Mouse (Mus musculus) embryonic facial prominence, embryonic 13.5 days (tissue): ENCODE data around the gene Reep3. TPM values are rescaled to one million over a fixed set of nuclear protein-coding genes. Genes with fewer than 3 reads are reported as not detected.

ENCODE experiments used
- ATAC-seq: fragments of 200-750 bp; cut with Nextera tagmentation; 2 replicates; pipeline ENCODE4 v1.8.0; 2017; ENCODE audit warnings: low read depth; ENCODE audit not compliant: insufficient number of reproducible peaks, insufficient read depth, low FRiP score, low TSS enrichment
- H3K27ac ChIP-seq: fragments of 300-500 bp; sonication (generic); 2 replicates; pipeline ENCODE4 v1.5.1; 2015; ENCODE audit warnings: moderate library complexity, mild to moderate bottlenecking, inconsistent platforms
- H3K27me3 ChIP-seq: fragments of 300-500 bp; sonication (generic); 2 replicates; pipeline ENCODE4 v1.6.1; 2015; ENCODE audit warnings: mild to moderate bottlenecking, inconsistent platforms
- H3K36me3 ChIP-seq: fragments of 300-500 bp; sonication (generic); 2 replicates; pipeline ENCODE4 v1.6.1; 2015; ENCODE audit warnings: mild to moderate bottlenecking, inconsistent platforms
- H3K4me1 ChIP-seq: fragments of 300-500 bp; sonication (generic); 2 replicates; pipeline ENCODE4 v1.6.1; 2015; ENCODE audit warnings: inconsistent platforms
- H3K4me2 ChIP-seq: fragments of 300-500 bp; sonication (generic); 2 replicates; pipeline ENCODE4 v1.6.1; 2015; ENCODE audit warnings: moderate library complexity, mild to moderate bottlenecking, inconsistent platforms
- H3K4me3 ChIP-seq: fragments of 300-500 bp; sonication (generic); 2 replicates; pipeline ENCODE4 v1.5.1; 2015; ENCODE audit warnings: mild to moderate bottlenecking, inconsistent platforms
- H3K9ac ChIP-seq: fragments of 300-500 bp; sonication (generic); 2 replicates; pipeline ENCODE4 v1.6.1; 2015; ENCODE audit warnings: mild to moderate bottlenecking, inconsistent platforms
- H3K9me3 ChIP-seq: fragments of 300-500 bp; sonication (generic); 2 replicates; pipeline ENCODE4 v1.6.1; 2016; ENCODE audit warnings: inconsistent platforms
- WGBS: fragments of 180-500 bp; shearing (Covaris S2); methylation state at CpG from one replicate; pipeline ENCODE4 v1.1.7; 2015; ENCODE audit warnings: mixed read lengths; 5-methylcytosine and 5-hydroxymethylcytosine counted together
- polyA plus RNA-seq: library from polyadenylated mRNA; unstranded; fragments of >200 nt; fragmentation: Nextera tagmentation; extraction: Ambion mirVana; gene quantifications from 2 replicates; pipeline ENCODE4 v1.2.1, GENCODE M21; 2015

Reep3 gene
- 46.3 and 51.3 TPM in 2 replicates for polyA plus RNA-seq

DNA sequence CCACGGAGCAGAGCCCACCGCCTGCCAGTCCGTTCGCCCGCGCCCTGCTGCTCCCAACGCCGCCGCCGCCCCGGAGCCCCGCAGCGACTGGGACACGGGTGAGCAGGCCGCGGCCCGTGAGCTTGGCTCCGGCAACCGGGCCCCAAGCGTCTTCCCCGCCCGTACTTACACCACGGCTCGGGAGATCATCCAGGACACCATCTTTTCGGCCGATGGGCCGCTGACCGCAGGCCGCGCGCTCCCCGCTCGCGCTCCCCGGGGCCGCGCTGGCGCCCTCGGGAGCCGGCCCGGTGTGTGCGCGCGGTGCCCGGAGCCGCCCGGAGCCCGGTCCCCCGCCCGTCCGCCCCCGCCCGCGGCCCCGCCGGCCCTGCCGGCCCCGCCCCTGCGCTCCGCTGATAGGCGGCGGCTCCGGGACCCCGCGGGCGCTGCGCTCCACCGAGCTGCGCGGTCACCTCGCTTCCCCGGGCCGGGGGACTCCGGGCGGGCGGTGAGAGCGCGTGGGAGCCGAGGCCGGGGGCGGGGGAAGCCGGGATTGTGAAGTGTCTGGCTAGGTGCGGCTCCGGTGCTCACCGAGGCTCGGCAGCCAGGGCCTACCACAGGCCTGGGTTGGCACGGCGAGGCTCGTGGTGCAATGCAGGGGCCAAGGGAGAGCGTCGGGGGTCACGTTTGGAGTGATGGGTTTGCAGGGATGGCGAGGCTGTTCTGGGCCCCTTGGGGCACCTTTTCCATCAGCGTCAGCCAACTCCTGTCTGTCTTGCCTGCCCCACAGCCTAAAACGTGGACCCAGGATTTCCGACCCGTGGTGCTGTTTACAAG is at the start of gene Reep3:
Reep3 (minus strand) TSS at position 325 of the 816 bp plus-strand sequence.
- peak within 1 kb of the TSS; percentile 88 for H3K4me3 ChIP-seq
- peak within 1 kb of the TSS; percentile 99 for H3K27ac ChIP-seq
- WGBS, result 1% methylated on average over 95 of the region's 97 CpGs
- 0 out of 2 replicates have a peak, but pooled peaks cover 4% of the 10 kb centered on the region for H3K36me3 ChIP-seq
- no peaks in the 10 kb centered on the region for H3K27me3 ChIP-seq
- no peaks in the 10 kb centered on the region for H3K9me3 ChIP-seq
- peak within 1 kb of the TSS; percentile 76 for H3K4me2 ChIP-seq
- ATAC-seq, result peak; percentile 57
- peak within 1 kb of the TSS; percentile 99 for H3K9ac ChIP-seq
- peaks cover 37% of the 10 kb centered on the region for H3K4me1 ChIP-seq

DNA sequence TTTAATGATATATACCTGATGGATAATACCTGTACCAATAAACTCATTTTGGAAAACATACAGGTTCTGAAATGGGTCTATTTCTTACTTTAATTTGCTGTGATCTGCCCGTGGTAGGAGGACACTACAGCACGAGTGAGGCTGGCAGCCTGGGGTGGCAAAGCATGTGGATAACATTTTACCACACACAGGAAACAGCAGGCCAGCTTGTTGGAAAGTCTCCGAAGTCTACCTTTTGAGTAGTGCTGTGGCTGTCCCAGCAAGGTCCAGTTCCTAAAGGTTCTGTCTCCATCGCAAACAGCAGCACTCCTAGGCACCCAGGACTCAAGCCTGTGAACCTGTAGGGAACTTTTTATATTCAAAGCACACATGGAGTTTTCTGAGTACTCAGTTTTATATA is 48.9 kb upstream of the Reep3 start:
- no peak overlapping the region for H3K27ac ChIP-seq
- no peak for ATAC-seq
- no peaks in the 10 kb centered on the region for H3K27me3 ChIP-seq
- no peak overlapping the region for H3K4me2 ChIP-seq
- no peak overlapping the region for H3K4me3 ChIP-seq
- peaks cover 6% of the 10 kb centered on the region for H3K4me1 ChIP-seq
- H3K9ac ChIP-seq, result no peak overlapping the region
- WGBS, result 81% methylated on average over 4 of the region's 4 CpGs
- no peaks in the 10 kb centered on the region for H3K36me3 ChIP-seq
- H3K9me3 ChIP-seq, result no peaks in the 10 kb centered on the region

GRCm38 (mm10) chr10:67144269-67144668 is 47.5 kb upstream of the Reep3 start:
- H3K9me3 ChIP-seq, result no peaks in the 10 kb centered on the region
- no peak for ATAC-seq
- peak overlapping the region; percentile 28; the same call in 1 of the 2 replicates for H3K27ac ChIP-seq
- no peaks in the 10 kb centered on the region for H3K27me3 ChIP-seq
- no peak overlapping the region for H3K9ac ChIP-seq
- H3K4me3 ChIP-seq, result no peak overlapping the region
- H3K36me3 ChIP-seq, result no peaks in the 10 kb centered on the region
- H3K4me2 ChIP-seq, result no peak overlapping the region
- peaks cover 6% of the 10 kb centered on the region for H3K4me1 ChIP-seq
- 23% methylated on average over 2 of the region's 2 CpGs for WGBS

DNA sequence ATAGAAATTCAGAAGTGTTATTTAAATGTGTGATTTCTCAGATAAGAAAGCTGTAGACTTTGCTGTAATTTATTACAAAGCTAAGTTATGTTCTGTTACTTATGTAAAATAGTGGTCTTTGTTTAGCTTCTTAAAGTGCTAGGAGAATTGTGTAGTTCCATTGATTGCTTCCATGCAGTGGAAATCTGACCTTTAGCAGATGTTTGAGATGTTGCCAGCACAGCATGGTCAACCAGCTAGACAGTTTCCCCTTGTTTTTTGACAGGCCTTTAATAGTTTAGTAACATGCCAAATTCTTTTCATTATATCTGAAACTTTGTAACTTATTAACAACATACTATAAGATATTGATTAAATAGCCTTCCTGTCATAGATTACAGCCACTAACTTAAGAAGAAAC is 46.9 kb upstream of the Reep3 start:
- H3K27me3 ChIP-seq, result no peaks in the 10 kb centered on the region
- no peak for ATAC-seq
- H3K36me3 ChIP-seq, result no peaks in the 10 kb centered on the region
- H3K27ac ChIP-seq, result no peak overlapping the region
- no peak overlapping the region for H3K9ac ChIP-seq
- H3K9me3 ChIP-seq, result no peaks in the 10 kb centered on the region
- no peak overlapping the region for H3K4me3 ChIP-seq
- peaks cover 6% of the 10 kb centered on the region for H3K4me1 ChIP-seq
- no peak overlapping the region for H3K4me2 ChIP-seq

GRCm38 (mm10) chr10:67137437-67137836 is 40.7 kb upstream of the Reep3 start:
- Histone ChIP-seq H3K36me3 (no peaks in the 10 kb centered on the region), H3K9me3 (no peaks in the 10 kb centered on the region), H3K27me3 (no peaks in the 10 kb centered on the region), H3K9ac (no peak overlapping the region), H3K4me1 (no peaks in the 10 kb centered on the region), H3K4me3 (no peak overlapping the region), H3K4me2 (no peak overlapping the region), H3K27ac (no peak overlapping the region)
- 91% methylated on average over 2 of the region's 2 CpGs for WGBS
- no peak for ATAC-seq

DNA sequence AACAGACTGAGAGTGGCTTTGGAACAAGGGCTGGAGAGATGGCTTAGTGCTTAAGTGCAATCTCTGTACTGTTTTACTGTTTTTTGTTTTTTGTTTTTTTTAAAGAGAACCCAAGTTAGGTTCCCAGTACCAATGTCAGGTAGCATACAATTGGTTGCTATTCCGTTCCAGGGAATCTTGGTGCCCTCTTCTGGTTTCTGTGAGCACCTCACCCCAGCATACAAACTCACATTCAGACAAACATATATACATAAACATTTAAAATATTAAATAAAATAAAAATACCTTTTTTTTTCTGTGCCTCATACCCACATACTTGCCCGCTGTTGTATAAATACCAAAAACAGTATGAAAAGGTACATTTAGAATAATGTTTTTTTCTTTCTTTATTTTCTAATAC is 37.6 kb upstream of the Reep3 start:
- 93% methylated on average over 2 of the region's 2 CpGs for WGBS
- ATAC-seq, result no peak

DNA sequence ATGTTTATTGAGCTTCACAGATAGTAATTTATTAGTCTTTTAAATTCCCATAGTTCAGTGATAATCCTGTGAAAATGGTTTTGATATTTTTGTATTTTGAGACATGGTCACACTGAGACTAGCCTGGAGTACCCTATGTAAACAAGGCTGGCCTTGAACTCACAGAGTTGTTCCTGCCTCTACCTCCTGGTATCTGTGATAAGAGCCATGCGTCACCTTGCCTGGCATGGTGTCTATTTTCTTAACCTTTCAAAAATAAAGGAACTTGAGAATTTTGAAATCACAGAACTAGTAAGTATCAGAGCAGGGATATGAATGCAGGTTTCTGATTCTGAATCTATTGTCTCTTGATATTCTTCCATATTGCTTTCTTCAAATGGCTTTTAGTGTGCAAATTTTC is 35.0 kb upstream of the Reep3 start:
- no peak overlapping the region for H3K27ac ChIP-seq
- no peaks in the 10 kb centered on the region for H3K27me3 ChIP-seq
- H3K4me3 ChIP-seq, result no peak overlapping the region
- H3K4me1 ChIP-seq, result peaks cover 8% of the 10 kb centered on the region
- no peaks in the 10 kb centered on the region for H3K9me3 ChIP-seq
- WGBS, result 94% methylated on average over 1 of the region's 1 CpGs
- H3K36me3 ChIP-seq, result no peaks in the 10 kb centered on the region
- H3K9ac ChIP-seq, result no peak overlapping the region
- ATAC-seq, result no peak
- H3K4me2 ChIP-seq, result no peak overlapping the region

More for the DNA sequence above, 37.6 kb upstream of the Reep3 start:
- Histone ChIP-seq H3K9me3 (no peaks in the 10 kb centered on the region), H3K36me3 (no peaks in the 10 kb centered on the region), H3K9ac (no peak overlapping the region), H3K4me3 (no peak overlapping the region), H3K4me2 (no peak overlapping the region), H3K27ac (no peak overlapping the region), H3K27me3 (no peaks in the 10 kb centered on the region), H3K4me1 (no peaks in the 10 kb centered on the region)

DNA sequence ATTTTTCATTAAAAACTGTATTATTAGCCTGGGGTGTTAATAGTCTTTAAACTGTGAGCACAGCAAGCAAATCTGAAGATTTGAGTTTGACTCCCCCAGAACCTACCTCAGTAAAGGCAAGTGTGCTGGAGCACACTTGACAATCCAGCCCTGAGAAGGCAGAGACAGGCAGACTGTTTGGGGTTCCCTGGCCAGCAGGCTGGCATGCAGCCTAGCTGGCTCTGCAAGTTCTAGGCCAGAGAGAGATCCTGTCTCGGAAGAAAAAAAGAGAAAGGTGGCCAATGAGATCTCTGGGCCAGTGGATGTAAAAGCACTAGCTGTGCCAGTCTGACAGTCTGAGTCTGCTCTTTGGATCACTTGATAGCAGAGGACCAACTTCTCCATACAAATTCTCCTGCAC is 32.8 kb upstream of the Reep3 start:
- peaks cover 12% of the 10 kb centered on the region for H3K4me1 ChIP-seq
- 61% methylated on average over 1 of the region's 1 CpGs for WGBS

GRCm38 (mm10) chr10:67126859-67127758 is 30.4 kb upstream of the Reep3 start:
- no peaks in the 10 kb centered on the region for H3K36me3 ChIP-seq
- peak overlapping the region; percentile 86 for H3K27ac ChIP-seq
- peak overlapping the region; percentile 95 for H3K4me2 ChIP-seq
- peaks cover 18% of the 10 kb centered on the region for H3K4me1 ChIP-seq
- H3K9ac ChIP-seq, result peak overlapping the region; percentile 87
- under 1% methylated on average over 95 of the region's 115 CpGs for WGBS
- H3K27me3 ChIP-seq, result no peaks in the 10 kb centered on the region
- H3K9me3 ChIP-seq, result no peaks in the 10 kb centered on the region
- peak overlapping the region; percentile 88 for H3K4me3 ChIP-seq
- peak; percentile 68 for ATAC-seq

More for the DNA sequence above, 32.8 kb upstream of the Reep3 start:
- no peaks in the 10 kb centered on the region for H3K27me3 ChIP-seq
- no peak for ATAC-seq
- no peak overlapping the region for H3K27ac ChIP-seq
- no peak overlapping the region for H3K4me2 ChIP-seq
- no peaks in the 10 kb centered on the region for H3K9me3 ChIP-seq
- no peaks in the 10 kb centered on the region for H3K36me3 ChIP-seq
- no peak overlapping the region for H3K9ac ChIP-seq
- no peak overlapping the region for H3K4me3 ChIP-seq

DNA sequence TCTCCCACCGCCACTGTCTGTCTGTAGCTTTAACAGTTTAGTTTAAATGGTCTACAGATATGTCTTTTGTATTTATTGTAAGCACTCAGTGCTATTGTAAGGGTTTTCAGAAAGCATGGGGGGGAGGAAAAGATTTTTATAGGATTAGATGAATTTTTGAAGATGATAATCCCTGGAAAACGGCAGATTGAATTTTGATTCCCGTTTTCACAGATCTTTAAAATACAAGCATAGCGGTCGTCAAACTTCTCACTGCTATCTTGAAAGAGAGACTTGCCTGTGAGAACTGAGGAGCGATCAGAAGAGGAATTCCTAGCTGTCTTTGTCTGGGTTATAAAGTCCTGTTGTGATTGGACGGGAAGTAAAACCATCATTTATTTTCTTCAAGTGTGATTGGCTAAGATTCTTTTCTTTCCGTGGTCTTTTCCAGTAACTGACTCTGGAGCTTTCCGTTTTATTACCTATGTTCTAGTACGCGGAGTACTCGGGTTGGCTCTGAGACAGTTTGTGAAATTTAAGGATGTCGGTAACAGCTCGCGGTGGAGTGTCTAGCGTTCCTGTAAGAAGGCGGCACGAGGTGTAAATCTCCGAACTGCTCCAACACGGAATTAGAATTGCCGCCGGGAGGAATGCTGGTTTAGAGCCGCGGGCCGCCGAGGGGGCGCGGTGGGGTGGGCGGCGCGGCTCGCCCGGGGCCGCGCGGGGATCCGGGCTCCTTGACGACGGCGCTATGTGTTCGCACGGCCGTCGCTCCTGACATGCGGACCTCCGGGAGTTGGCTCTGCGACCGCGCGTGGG is 29.5 kb upstream of the Reep3 start:
- no peaks in the 10 kb centered on the region for H3K27me3 ChIP-seq
- peak; percentile 50; the same call in 1 of the 2 replicates for ATAC-seq
- peaks cover 23% of the 10 kb centered on the region for H3K4me1 ChIP-seq
- H3K4me3 ChIP-seq, result peak overlapping the region; percentile 88
- H3K9me3 ChIP-seq, result no peaks in the 10 kb centered on the region
- H3K9ac ChIP-seq, result peak overlapping the region; percentile 87
- peak overlapping the region; percentile 86 for H3K27ac ChIP-seq
- no peaks in the 10 kb centered on the region for H3K36me3 ChIP-seq
- H3K4me2 ChIP-seq, result peak overlapping the region; percentile 95
- WGBS, result 1% methylated on average over 50 of the region's 50 CpGs

DNA sequence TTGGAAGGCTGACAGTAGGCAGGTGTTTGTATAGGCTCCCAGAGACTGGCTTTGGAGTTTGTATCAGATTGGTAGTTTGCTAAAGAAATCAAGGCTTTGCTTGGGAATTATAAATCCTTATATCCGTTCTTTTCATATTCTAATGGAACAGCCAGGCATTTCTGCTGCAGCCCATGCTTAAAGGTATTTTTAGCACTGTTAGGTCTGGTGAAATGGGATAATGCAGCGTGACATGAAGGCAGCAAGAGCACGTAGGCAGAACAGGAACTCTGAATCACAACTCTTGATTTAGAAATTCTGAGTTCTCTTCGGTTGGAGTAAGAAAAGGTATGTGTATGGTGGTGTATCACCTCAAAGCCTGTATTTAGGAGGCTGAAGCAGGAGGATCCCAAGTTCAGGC is 27.4 kb upstream of the Reep3 start:
- Histone ChIP-seq H3K9ac (no peak overlapping the region), H3K4me2 (no peak overlapping the region), H3K27me3 (no peaks in the 10 kb centered on the region), H3K4me3 (no peak overlapping the region), H3K27ac (no peak overlapping the region), H3K36me3 (no peaks in the 10 kb centered on the region), H3K9me3 (no peaks in the 10 kb centered on the region), H3K4me1 (peaks cover 27% of the 10 kb centered on the region)
- no peak for ATAC-seq
- 67% methylated on average over 4 of the region's 4 CpGs for WGBS
